Mouse (Mus musculus) stomach, postnatal 0 days (tissue): Measurements from ENCODE around the gene Snx6.

Source experiments
- CTCF ChIP-seq: IDR thresholded peaks from 2 replicates; pipeline ENCODE4 v1.5.1; 2016; ENCODE audit warnings: antibody characterized with exemption, low read depth, mild to moderate bottlenecking, moderate library complexity
- EP300 ChIP-seq: optimal IDR thresholded peaks from 2 replicates; pipeline ENCODE3; 2016; ENCODE audit warnings: antibody characterized with exemption

DNA sequence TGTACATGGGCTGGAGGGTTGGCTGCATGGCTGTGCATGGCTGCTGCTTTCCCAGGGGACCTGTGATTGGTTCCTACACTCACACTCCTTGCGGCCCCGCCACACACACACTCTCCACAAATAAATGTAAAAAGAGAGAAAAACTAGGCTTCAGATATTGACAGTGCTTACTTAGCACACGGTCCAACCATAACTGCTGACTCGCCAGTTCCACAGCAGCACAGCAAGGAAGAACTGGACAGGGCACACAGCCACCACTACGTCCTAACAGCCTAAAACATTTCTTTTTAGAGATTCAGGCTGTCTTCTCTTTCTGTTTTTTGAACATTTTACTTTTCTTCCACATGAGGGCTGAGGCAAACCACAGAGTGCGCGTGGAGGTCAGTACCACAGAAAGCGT lies 4.0 kb downstream of the Snx6 start:
- TF ChIP-seq CTCF (no peak), EP300 (no peak)
